Comparison of ENCODE assay signal across 9 mouse cellular contexts in genomic region chr14:76420726-76421125, GRCm38 (mm10). TPM values are rescaled to one million over a fixed set of nuclear protein-coding genes. Genes with fewer than 3 reads are reported as not detected.
DNase-seq lines count a peak whose midpoint lies in the region; ATAC-seq lines count a peak whose summit lies in the region.
"Had no signal": no experiment of that assay in that cellular context is flagged by ENCODE, and none has a peak within 500 bp of the region (broad histone marks: within the 10 kb centered on the region; RNA-seq: fewer than 3 reads in every experiment).

No protein-coding gene starts in this region.

- ATAC-seq in heart, embryonic 14.5 days (ENCODE audit: insufficient number of reproducible peaks, insufficient read depth, low FRiP score, low read depth), result no peak

- no peak overlapping the region for H3K27ac ChIP-seq in heart, embryonic 14.5 days (replicated peaks in 1 of 2; ENCODE audit: control insufficient read depth in 1 of 2, insufficient read depth in 1 of 2, low read depth in 2 of 2, low read length in 2 of 2)

- H3K4me3 ChIP-seq in heart, embryonic 14.5 days (ENCODE audit: control insufficient read depth in 1 of 2, insufficient read depth in 1 of 2, low read depth in 1 of 2, low read length in 2 of 2), result no peak overlapping the region

- peak overlapping the region; percentile 12; the same call in 1 of the 2 replicates for H3K4me2 ChIP-seq in heart, embryonic 14.5 days (ENCODE audit: low read length)

- H3K9ac ChIP-seq in heart, embryonic 14.5 days (ENCODE audit: low read length), result peak overlapping the region; percentile 47; the same call in 1 of the 2 replicates

- peaks cover 47% of the 10 kb centered on the region for H3K36me3 ChIP-seq in heart, embryonic 14.5 days (ENCODE audit: control insufficient read depth, insufficient read depth, low read length)

- 55% methylated on average over 7 of the region's 7 CpGs for WGBS in heart, embryonic 14.5 days

- peaks cover 13 to 36% of the 10 kb centered on the region in 2 experiments for H3K4me1 ChIP-seq in heart, embryonic 14.5 days (ENCODE audit: control insufficient read depth in 2 of 2, insufficient read depth in 2 of 2, low read length in 2 of 2)

- no peaks in the 10 kb centered on the region for H3K27me3 ChIP-seq in heart, embryonic 14.5 days (ENCODE audit: control insufficient read depth, insufficient read depth, low read length)

- H3K9me3 ChIP-seq in heart, embryonic 14.5 days (ENCODE audit: control insufficient read depth, low read length), result no peaks in the 10 kb centered on the region

- peak; percentile 53 for DNase-seq in adrenal gland, postnatal 14 days
- no peak for DNase-seq in adrenal gland, adult 8-10 months
- peak; percentile 34 for DNase-seq in adipocyte (ENCODE audit: low spot score)
- DNase-seq in mesoderm, embryonic 11.5 days (ENCODE audit: low read depth, low spot score), result peak; percentile 37
- DNase-seq in frontal cortex, postnatal 25 days (ENCODE audit: low spot score in 2 of 2), result no peak
- DNase-seq in right cerebral cortex, postnatal 14 days, result no peak
- DNase-seq in layer of hippocampus, adult 11-12 months (ENCODE audit: low spot score), result no peak
- DNase-seq: kidney, adult 18-20 months had no signal

RNA-seq across cellular contexts. Expression of gene Tsc22d1, which starts 6.0 kb away (rescaled TPM):
- 788 and 846 TPM in 2 replicates for total RNA-seq in adrenal gland, postnatal 14 days (2021)
- total RNA-seq in adrenal gland, adult 8-10 months (2022), result 1,000 to 10,000 TPM; 1,539 to 2,602 (median 2,356) TPM
- 316 and 382 TPM in 2 replicates for polyA plus RNA-seq in heart, embryonic 14.5 days (2014; fragmentation: Nextera tagmentation; extraction: Ambion mirVana)

Comparison
In these comparisons a context has a peak if more than half of its experiments do, and no peak if none do; other contexts are left out.
1. DNase-seq: peak in adrenal gland, postnatal 14 days (single experiment), adipocyte (single experiment) and mesoderm, embryonic 11.5 days (single experiment); none in adrenal gland, adult 8-10 months (single experiment), frontal cortex, postnatal 25 days (0 of 2), right cerebral cortex, postnatal 14 days (single experiment) and layer of hippocampus, adult 11-12 months (single experiment).